9 mouse cellular contexts compared by ENCODE assay signal in genomic region chr11:5521266-5521515, GRCm38 (mm10). TPM values are rescaled to one million over a fixed set of nuclear protein-coding genes. Genes with fewer than 3 reads are reported as not detected.
DNase-seq lines count a peak whose midpoint lies in the region; ATAC-seq and TF ChIP-seq lines count a peak whose summit lies in the region.
"Had no signal": no experiment of that assay in that cellular context is flagged by ENCODE, and none has a peak within 500 bp of the region (broad histone marks: within the 10 kb centered on the region; RNA-seq: fewer than 3 reads in every experiment).

No protein-coding gene starts in this region.

- TF ChIP-seq CTCF in layer of hippocampus, adult 2 months (conservative IDR thresholded peaks at IDR 0.05) = no peak
- TF ChIP-seq CTCF in cortical plate, adult 2 months (IDR thresholded peaks at IDR 0.05; ENCODE audit: extremely low read depth, insufficient read depth, low read length) = no peak

- H3K9ac ChIP-seq in hindbrain, embryonic 11.5 days (ENCODE audit: low read depth, low read length) = peak overlapping the region; percentile 99

- peaks cover 7% of the 10 kb centered on the region for H3K4me1 ChIP-seq in cortical plate, adult 2 months (ENCODE audit: control insufficient read depth, insufficient read depth, low read length)
- no peaks in the 10 kb centered on the region for H3K4me1 ChIP-seq in hindbrain, embryonic 11.5 days (replicated peaks; ENCODE audit: control insufficient read depth, insufficient read depth, low read length)

- no peaks in the 10 kb centered on the region for H3K27me3 ChIP-seq in hindbrain, embryonic 11.5 days (ENCODE audit: control insufficient read depth, insufficient read depth, low read length)

- 0 out of 2 replicates have a peak, but pooled peaks cover 2% of the 10 kb centered on the region for H3K36me3 ChIP-seq in hindbrain, embryonic 11.5 days (ENCODE audit: control insufficient read depth, insufficient read depth, low read length)

- TF ChIP-seq POLR2A in cortical plate, adult 2 months (IDR thresholded peaks at IDR 0.05; ENCODE audit: extremely low read depth, insufficient read depth, low read length) = no peak

- peak overlapping the region; percentile 98 for H3K27ac ChIP-seq in layer of hippocampus, adult 2 months
- peak overlapping the region; percentile 95 for H3K27ac ChIP-seq in cortical plate, adult 2 months (ENCODE audit: insufficient read depth, low read length)
- H3K27ac ChIP-seq in hindbrain, embryonic 11.5 days (ENCODE audit: low read depth, low read length) = peak overlapping the region; percentile 86

- peak; percentile 52 for ATAC-seq in hindbrain, embryonic 11.5 days (ENCODE audit: low FRiP score)
- ATAC-seq in megakaryocyte-erythroid progenitor cell, adult 5-6 weeks (replicated peaks; ENCODE audit: low FRiP score, low TSS enrichment, poor library complexity, severe bottlenecking) = peak; percentile 2

- H3K4me2 ChIP-seq in hindbrain, embryonic 11.5 days (replicated peaks; ENCODE audit: low read depth, low read length) = peak overlapping the region; percentile 71

- no peak for DNase-seq in layer of hippocampus, adult 2 months (ENCODE audit: low spot score in 2 of 2)
- DNase-seq in layer of hippocampus, adult 18-20 months (ENCODE audit: low spot score in 2 of 2) = no peak
- no peak for DNase-seq in hindbrain, embryonic 11.5 days (ENCODE audit: low spot score)
- DNase-seq in urinary bladder, postnatal 36 days (ENCODE audit: low spot score in 2 of 2) = no peak
- no peak for DNase-seq in thymus, postnatal 10 days (ENCODE audit: low spot score in 2 of 2)
- DNase-seq in c-Kit-positive CD71-positive TER-119-positive erythroid progenitor cells, embryonic 14.5 days (ENCODE audit: low spot score) = no peak

- WGBS in hindbrain, embryonic 11.5 days = under 1% methylated on average over 13 of the region's 13 CpGs

- peak overlapping the region; percentile 99 for H3K4me3 ChIP-seq in layer of hippocampus, adult 2 months
- peak overlapping the region; percentile 94 for H3K4me3 ChIP-seq in cortical plate, adult 2 months (ENCODE audit: insufficient read depth, low read length)
- peak overlapping the region; percentile 97 for H3K4me3 ChIP-seq in hindbrain, embryonic 11.5 days (ENCODE audit: low read depth, low read length)

- no peaks in the 10 kb centered on the region for H3K9me3 ChIP-seq in hindbrain, embryonic 11.5 days (ENCODE audit: control insufficient read depth, low read length)

RNA-seq across cellular contexts. Expression of gene Xbp1, which starts 0.7 kb away (rescaled TPM):
- total RNA-seq in layer of hippocampus, adult 2 months (2021) = 10 to 100 TPM; 87.6 to 94.5 TPM
- total RNA-seq in layer of hippocampus, adult 18-20 months (2021) = 100 to 1,000 TPM; 112 to 114 TPM
- polyA plus RNA-seq in cortical plate, adult 2 months (2012; rRNA removed) = 64.8 and 72.8 TPM in 2 replicates
- 144 and 158 TPM in 2 replicates for polyA plus RNA-seq in hindbrain, embryonic 11.5 days (2014; fragmentation: Nextera tagmentation; extraction: Ambion mirVana)
- 32.9 and 35.4 TPM in 2 replicates for total RNA-seq in megakaryocyte-erythroid progenitor cell, adult 5-6 weeks (2014; fragmentation: Nextera tagmentation)
- 32.5 and 52.3 TPM in 2 replicates for total RNA-seq in megakaryocyte-erythroid progenitor cell, adult 5-6 weeks (2017)

RNA-seq across cellular contexts. Expression of gene Ccdc117, which starts 20.8 kb away (rescaled TPM):
- total RNA-seq in layer of hippocampus, adult 2 months (2021) = 10 to 100 TPM; 11.8 to 13.9 TPM
- 10 to 100 TPM; 19.0 to 20.8 TPM for total RNA-seq in layer of hippocampus, adult 18-20 months (2021)
- 9.5 and 9.9 TPM in 2 replicates for polyA plus RNA-seq in cortical plate, adult 2 months (2012; rRNA removed)
- 21.3 and 26.6 TPM in 2 replicates for polyA plus RNA-seq in hindbrain, embryonic 11.5 days (2014; fragmentation: Nextera tagmentation; extraction: Ambion mirVana)
- 16.7 and 23.1 TPM in 2 replicates for total RNA-seq in megakaryocyte-erythroid progenitor cell, adult 5-6 weeks (2014; fragmentation: Nextera tagmentation)
- 34.6 and 42.4 TPM in 2 replicates for total RNA-seq in megakaryocyte-erythroid progenitor cell, adult 5-6 weeks (2017)

RNA-seq across cellular contexts. Expression of gene Ankrd36, which starts 48.3 kb away (rescaled TPM):
- not detected for total RNA-seq in layer of hippocampus, adult 2 months (2021)
- not detected for total RNA-seq in layer of hippocampus, adult 18-20 months (2021)
- polyA plus RNA-seq in cortical plate, adult 2 months (2012; rRNA removed) = not detected in 2 replicates
- not detected in 2 replicates for polyA plus RNA-seq in hindbrain, embryonic 11.5 days (2014; fragmentation: Nextera tagmentation; extraction: Ambion mirVana)
- not detected in 2 replicates for total RNA-seq in megakaryocyte-erythroid progenitor cell, adult 5-6 weeks (2014; fragmentation: Nextera tagmentation)
- 5.1 TPM in 1 of 2 replicates, not detected in the other for total RNA-seq in megakaryocyte-erythroid progenitor cell, adult 5-6 weeks (2017)
- polyA plus RNA-seq: brain, embryonic 14.5 days had no signal
